Mouse (Mus musculus) midbrain, embryonic 16.5 days (tissue): ENCODE measurements at regions not wholly inside any gene's neighbourhood (a gene's known extent, or its start where the extent isn't known, plus 50 kb on each side); places are given as distances from the start of the nearest gene placed in this dataset.

Experiments
- ATAC-seq: fragments of 200-750 bp; cut with Nextera tagmentation; 2 replicates; pipeline ENCODE4 v1.8.0; 2017; ENCODE audit warnings: moderate TSS enrichment
- H3K27ac ChIP-seq: fragments of 300-500 bp; sonication (generic); 2 replicates; pipeline ENCODE4 v1.5.1; 2014; ENCODE audit warnings: mild to moderate bottlenecking, low read length, mixed read lengths
- H3K27me3 ChIP-seq: fragments of 300-500 bp; sonication (generic); 2 replicates; pipeline ENCODE4 v1.6.1; 2014; ENCODE audit warnings: low read depth, low read length, mixed read lengths; ENCODE audit not compliant: control insufficient read depth, insufficient read depth
- H3K36me3 ChIP-seq: fragments of 300-500 bp; sonication (generic); 2 replicates; pipeline ENCODE4 v1.6.1; 2014; ENCODE audit warnings: mild to moderate bottlenecking, low read length, moderate library complexity, mixed read lengths; ENCODE audit not compliant: control insufficient read depth, insufficient read depth
- H3K4me1 ChIP-seq: fragments of 300-500 bp; sonication (generic); 2 replicates; pipeline ENCODE4 v1.6.1; 2014; ENCODE audit warnings: mild to moderate bottlenecking, low read length, mixed read lengths; ENCODE audit not compliant: control insufficient read depth, insufficient read depth
- H3K4me2 ChIP-seq: fragments of 300-500 bp; sonication (generic); 2 replicates; pipeline ENCODE4 v1.6.1; 2014; ENCODE audit warnings: mild to moderate bottlenecking, low read length, mixed read lengths
- H3K4me3 ChIP-seq: fragments of 300-500 bp; sonication (generic); 2 replicates; pipeline ENCODE4 v1.5.1; 2014; ENCODE audit warnings: low read depth, mild to moderate bottlenecking, low read length, moderate library complexity, mixed read lengths
- H3K9ac ChIP-seq: fragments of 300-500 bp; sonication (generic); 2 replicates; pipeline ENCODE4 v1.6.1; 2014; ENCODE audit warnings: low read depth, low read length, mixed read lengths
- H3K9me3 ChIP-seq: fragments of 300-500 bp; sonication (generic); replicated peaks from 2 replicates; pipeline ENCODE4 v1.6.1; 2014; ENCODE audit warnings: mild to moderate bottlenecking, low read length, mixed read lengths; ENCODE audit not compliant: control insufficient read depth, poor library complexity, severe bottlenecking
- WGBS: fragments of 180-500 bp; shearing (Covaris S2); extraction: QIAGEN DNeasy Blood & Tissue Kit; methylation state at CpG from one replicate; pipeline ENCODE4 v1.1.7; 2014; 5-methylcytosine and 5-hydroxymethylcytosine counted together

DNA sequence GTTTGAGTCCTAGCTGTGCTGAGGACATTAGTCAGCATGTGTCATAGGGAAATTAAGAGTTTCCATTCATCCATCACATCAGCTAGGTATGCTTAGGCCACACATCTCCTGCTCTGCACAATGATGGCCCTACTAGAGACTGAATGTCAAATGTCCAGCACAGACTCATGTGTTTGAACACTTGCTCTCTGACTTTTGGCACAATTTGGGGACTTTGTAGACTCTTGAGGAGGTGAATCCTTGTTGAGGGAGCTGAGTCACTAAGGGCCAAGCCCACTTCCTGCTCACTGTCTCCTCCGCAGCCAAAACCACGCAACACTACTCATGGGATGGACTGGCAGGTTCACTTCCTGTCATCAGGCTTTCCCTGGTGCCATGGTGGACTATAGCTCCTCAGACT lies 308.2 kb downstream of the Sorl1 start:
- no peak for ATAC-seq
- Histone ChIP-seq H3K4me2 (no peak overlapping the region), H3K27me3 (no peaks in the 10 kb centered on the region), H3K4me1 (no peaks in the 10 kb centered on the region), H3K9ac (no peak overlapping the region), H3K9me3 (no peaks in the 10 kb centered on the region), H3K27ac (no peak overlapping the region), H3K36me3 (no peaks in the 10 kb centered on the region), H3K4me3 (no peak overlapping the region)
- WGBS = 98% methylated on average over 2 of the region's 2 CpGs

DNA sequence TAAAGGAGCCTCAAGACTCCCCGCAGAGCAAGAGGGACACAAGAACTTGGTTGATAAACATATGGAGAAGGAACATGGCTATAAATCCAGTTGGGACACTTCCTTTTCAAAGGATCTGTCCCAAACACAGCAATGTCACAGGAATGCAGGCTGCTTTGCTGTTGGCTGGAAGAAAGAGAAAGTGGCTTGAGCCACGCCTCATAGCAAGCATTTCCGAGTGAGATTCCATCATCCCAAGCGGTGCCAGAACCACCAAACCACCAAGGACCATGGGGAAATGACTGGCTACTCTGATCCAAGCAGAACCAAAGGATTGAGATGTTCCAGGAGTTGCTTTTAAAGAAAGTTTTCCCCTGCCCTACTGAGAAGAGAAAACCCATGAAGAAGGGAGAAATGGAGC lies 314.8 kb downstream of the Sorl1 start:
- no peaks in the 10 kb centered on the region for H3K27me3 ChIP-seq
- H3K27ac ChIP-seq = no peak overlapping the region
- no peaks in the 10 kb centered on the region; the same call in 1 of the 2 replicates for H3K9me3 ChIP-seq
- peaks cover 24% of the 10 kb centered on the region for H3K4me1 ChIP-seq
- no peaks in the 10 kb centered on the region for H3K36me3 ChIP-seq
- 90% methylated on average over 4 of the region's 4 CpGs for WGBS
- no peak for ATAC-seq
- H3K4me3 ChIP-seq = no peak overlapping the region
- H3K4me2 ChIP-seq = no peak overlapping the region
- H3K9ac ChIP-seq = no peak overlapping the region

DNA sequence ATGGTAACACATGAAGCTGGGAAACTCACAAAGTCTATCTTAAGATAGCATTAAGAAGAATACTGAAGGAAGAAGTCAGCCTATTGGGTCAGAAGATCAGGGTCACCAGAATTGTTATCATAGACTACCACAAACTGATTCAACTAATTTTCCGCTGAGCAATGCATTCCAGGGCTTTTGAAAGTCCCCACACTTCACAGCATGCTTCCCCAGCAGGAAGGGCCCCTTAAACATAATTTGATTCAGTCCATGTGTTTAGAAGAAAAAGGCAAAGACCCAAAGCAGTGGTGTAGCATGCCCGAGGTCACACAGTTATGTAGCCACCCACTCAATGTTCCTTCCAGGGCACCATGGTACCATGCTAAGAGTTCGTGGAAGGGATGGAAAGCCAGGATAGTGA lies 315.3 kb downstream of the Sorl1 start:
- Histone ChIP-seq H3K9me3 (no peaks in the 10 kb centered on the region; the same call in 1 of the 2 replicates), H3K27ac (no peak overlapping the region), H3K27me3 (no peaks in the 10 kb centered on the region), H3K4me3 (no peak overlapping the region), H3K9ac (no peak overlapping the region), H3K36me3 (no peaks in the 10 kb centered on the region), H3K4me1 (peaks cover 28% of the 10 kb centered on the region), H3K4me2 (no peak overlapping the region)
- ATAC-seq = no peak
- 57% methylated on average over 3 of the region's 3 CpGs for WGBS

DNA sequence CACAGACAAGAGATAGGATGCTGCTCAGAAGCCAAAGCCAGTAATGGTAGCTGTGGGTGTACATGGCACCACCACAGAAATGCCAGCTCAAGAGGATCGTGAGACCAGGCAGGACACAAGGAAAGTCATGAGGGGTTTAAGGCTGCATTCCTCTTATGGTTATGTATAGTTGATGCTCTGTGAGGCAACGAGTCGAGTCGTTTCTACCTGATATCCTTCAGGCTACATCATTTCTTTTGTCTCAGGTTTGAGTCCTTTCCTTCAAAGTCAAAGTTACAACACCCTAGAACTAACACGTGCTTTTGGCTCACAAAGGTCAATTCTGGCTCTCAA lies 317.8 kb downstream of the Sorl1 start:
- ATAC-seq = no peak
- Histone ChIP-seq H3K9me3 (no peaks in the 10 kb centered on the region; the same call in 1 of the 2 replicates), H3K36me3 (no peaks in the 10 kb centered on the region), H3K4me3 (peak overlapping the region; percentile 24), H3K4me1 (peaks cover 28% of the 10 kb centered on the region), H3K27me3 (no peaks in the 10 kb centered on the region), H3K27ac (peak overlapping the region; percentile 88), H3K4me2 (peak overlapping the region; percentile 53), H3K9ac (peak overlapping the region; percentile 59; the same call in 1 of the 2 replicates)
- WGBS = 66% methylated on average over 5 of the region's 5 CpGs

DNA sequence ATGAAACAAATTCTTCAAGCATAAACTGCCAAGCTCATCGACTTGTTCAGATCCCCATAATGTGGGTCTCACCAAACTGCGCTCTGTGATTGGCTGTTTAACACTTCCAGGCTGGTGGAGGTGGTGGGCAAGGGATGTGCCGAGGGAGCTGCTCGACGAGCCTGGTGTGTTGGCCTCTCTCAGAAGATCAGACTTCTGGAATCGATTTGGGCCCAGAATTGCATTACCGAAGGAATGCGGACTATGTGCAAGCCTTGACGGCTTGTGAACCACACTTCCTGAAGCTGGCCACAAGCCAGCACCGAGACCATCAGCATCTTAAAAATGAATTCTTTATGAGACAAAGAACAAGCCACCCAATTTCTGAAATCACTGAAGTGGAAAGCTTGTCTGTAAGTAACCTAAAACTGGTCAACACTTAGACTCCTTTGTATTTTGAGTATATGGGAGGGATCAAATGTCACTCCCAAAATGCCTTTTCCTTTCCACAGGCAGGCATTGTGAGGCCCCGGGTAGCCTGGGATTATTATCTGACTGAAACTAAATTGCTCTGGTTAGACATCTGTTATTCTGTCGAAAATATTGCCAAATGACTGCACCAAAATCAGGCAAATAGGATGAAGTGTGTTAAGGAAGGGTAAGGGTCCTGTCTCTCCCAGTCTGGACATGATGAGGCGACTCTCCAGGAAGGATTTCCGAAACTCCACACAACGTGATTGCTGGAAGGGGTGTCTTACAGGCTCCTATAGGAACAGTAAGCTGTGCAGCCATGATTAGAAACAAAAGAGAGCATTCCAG lies 318.4 kb downstream of the Sorl1 start:
- peak; percentile 69 for ATAC-seq
- Histone ChIP-seq H3K9me3 (no peaks in the 10 kb centered on the region; the same call in 1 of the 2 replicates), H3K27me3 (no peaks in the 10 kb centered on the region), H3K36me3 (no peaks in the 10 kb centered on the region), H3K4me1 (peaks cover 28% of the 10 kb centered on the region), H3K9ac (peak overlapping the region; percentile 59), H3K27ac (peak overlapping the region; percentile 88), H3K4me2 (peak overlapping the region; percentile 53), H3K4me3 (peak overlapping the region; percentile 24)
- 12% methylated on average over 15 of the region's 15 CpGs for WGBS

DNA sequence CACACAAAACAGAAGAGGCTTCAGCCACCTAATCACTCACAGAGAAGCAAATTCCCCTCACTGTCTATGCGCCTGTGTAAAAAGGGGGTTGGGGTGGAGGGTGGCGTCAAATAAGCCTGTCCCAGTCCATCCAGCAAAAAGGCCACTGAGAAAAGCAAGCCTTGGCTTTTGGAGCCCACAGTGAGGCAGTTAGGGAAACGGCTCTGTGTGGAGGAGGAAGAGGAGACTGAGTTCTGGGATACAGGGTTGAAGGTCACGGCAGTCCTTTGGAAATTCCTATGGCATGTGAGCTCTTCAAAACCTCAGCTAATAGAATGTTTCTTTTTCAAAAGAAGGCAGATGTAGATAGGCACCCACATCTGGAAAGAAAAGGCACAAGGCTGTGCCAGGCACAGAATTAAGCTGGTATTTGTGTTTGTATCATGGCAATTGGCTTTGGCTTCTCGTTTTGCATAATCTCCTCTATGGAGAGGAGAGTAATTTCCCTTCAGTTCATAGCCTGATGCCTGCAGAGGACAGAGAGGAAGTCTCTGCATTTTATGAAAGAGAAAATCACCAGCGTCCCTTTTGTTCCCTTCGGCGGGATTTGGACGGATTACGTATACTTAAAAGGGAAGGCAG lies 319.3 kb downstream of the Sorl1 start:
- ATAC-seq = peak; percentile 47
- no peaks in the 10 kb centered on the region for H3K27me3 ChIP-seq
- peak overlapping the region; percentile 88 for H3K27ac ChIP-seq

DNA sequence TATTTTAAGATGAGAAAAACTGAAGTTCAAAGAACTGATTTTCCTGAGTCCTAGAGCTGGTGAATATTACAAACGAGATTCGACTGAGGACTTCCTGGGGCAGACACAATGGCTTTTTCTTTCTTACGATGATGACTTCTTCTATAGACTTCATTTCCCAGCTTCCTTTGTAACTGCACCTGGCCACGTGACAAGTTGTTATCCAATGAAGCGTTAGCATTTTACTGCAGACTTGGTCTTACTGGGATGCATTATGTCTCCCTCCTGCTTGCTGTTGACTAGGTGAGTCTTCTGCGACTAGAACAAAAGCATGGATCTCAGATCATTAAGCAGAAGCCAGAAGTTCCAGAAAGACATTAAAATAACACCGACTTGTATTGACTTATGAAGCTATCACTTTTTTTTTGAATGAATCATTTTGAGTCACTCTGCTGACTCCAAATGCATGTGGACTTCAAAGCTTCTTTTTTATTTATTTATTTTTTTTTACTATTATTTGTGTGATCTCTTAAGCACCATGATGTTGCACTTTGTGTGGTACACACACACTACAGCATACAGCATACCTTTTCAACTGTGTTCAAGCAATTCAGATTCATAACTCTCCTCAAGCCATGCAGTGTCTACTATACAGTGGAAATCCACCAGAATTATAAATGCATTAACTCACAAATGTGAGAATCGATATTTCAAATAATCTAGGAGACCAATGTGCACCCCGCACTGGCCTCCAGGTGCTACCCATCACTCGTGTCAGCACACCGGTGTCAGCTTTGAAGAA lies 320.2 kb downstream of the Sorl1 start:
- 38% methylated on average over 11 of the region's 11 CpGs for WGBS
- H3K4me1 ChIP-seq = peaks cover 28% of the 10 kb centered on the region
- ATAC-seq = peak; percentile 52
- H3K9me3 ChIP-seq = no peaks in the 10 kb centered on the region; the same call in 1 of the 2 replicates
- H3K27me3 ChIP-seq = no peaks in the 10 kb centered on the region
- peak overlapping the region; percentile 88 for H3K27ac ChIP-seq
- no peak overlapping the region; the same call in 1 of the 2 replicates for H3K4me2 ChIP-seq
- no peak overlapping the region for H3K4me3 ChIP-seq
- H3K36me3 ChIP-seq = no peaks in the 10 kb centered on the region
- H3K9ac ChIP-seq = no peak overlapping the region

More for the DNA sequence above, 319.3 kb downstream of the Sorl1 start:
- Histone ChIP-seq H3K4me1 (peaks cover 28% of the 10 kb centered on the region), H3K4me3 (no peak overlapping the region), H3K4me2 (peak overlapping the region; percentile 53), H3K9me3 (no peaks in the 10 kb centered on the region; the same call in 1 of the 2 replicates), H3K9ac (peak overlapping the region; percentile 22; the same call in 1 of the 2 replicates), H3K36me3 (no peaks in the 10 kb centered on the region)
- 6% methylated on average over 10 of the region's 10 CpGs for WGBS

DNA sequence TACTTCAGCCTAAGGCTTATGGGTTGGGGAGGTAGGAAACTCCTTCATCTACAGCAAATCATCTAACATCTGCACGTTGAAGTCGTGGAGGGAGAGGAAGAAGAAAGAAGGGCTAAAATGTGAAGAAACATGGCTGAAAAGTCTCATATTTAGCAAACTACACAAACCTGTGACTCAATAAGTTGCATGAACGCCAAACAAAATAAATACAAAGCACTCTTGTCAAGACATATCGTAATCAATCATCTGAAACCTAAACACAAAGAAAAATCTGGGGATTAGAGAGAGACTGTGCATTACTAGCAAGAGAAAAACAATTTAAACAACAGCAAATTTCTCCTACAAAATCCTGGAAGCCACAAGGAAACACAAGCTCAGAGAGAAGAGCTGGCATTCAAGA lies 322.7 kb downstream of the Sorl1 start:
- Histone ChIP-seq H3K27ac (no peak overlapping the region), H3K9me3 (no peaks in the 10 kb centered on the region), H3K4me1 (peaks cover 25% of the 10 kb centered on the region), H3K4me2 (no peak overlapping the region), H3K9ac (no peak overlapping the region), H3K36me3 (no peaks in the 10 kb centered on the region), H3K27me3 (no peaks in the 10 kb centered on the region), H3K4me3 (no peak overlapping the region)
- WGBS = 92% methylated on average over 4 of the region's 4 CpGs
- no peak for ATAC-seq
